Mouse (Mus musculus): ENCODE measurements around the gene Nrap. TPM values are rescaled to one million over a fixed set of nuclear protein-coding genes. Genes with fewer than 3 reads are reported as not detected.

Gene Nrap
- polyA plus RNA-seq, 1 experiment from 2014 or later: 0.24 TPM

DNA sequence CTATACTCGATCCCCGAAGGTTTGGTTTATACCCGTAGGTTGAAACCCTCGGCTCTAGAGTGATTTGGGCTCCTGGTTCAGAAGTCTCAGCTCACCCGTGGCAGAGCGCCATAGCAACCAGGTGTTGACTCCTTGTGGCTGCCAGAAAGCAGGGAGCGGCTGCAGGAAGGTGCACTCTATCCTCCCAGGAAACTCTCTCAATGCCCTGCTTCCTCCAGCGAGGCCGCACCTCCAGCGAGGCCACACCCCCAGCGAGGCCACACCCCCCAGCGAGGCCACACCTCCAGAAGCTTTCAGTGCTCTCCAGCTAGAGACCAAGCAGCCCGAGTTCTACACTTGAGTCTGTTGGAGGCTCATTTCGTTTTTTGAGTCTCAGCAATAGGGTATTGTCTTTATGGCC lies 10.4 kb upstream of the Nrap start:
- Histone ChIP-seq H3K27me3 (replicated peaks; ENCODE audit: control insufficient read depth, insufficient read depth, low read length) (peaks cover 10% of the 10 kb centered on the region), H3K9me3 (ENCODE audit: control insufficient read depth, low read length) (no peaks in the 10 kb centered on the region), H3K9ac (ENCODE audit: low read depth, low read length) (no peak overlapping the region), H3K4me3 (ENCODE audit: low read length) (no peak overlapping the region), H3K36me3 (ENCODE audit: control insufficient read depth, insufficient read depth, low read length) (peaks cover 4% of the 10 kb centered on the region; the same call in 1 of the 2 replicates), H3K27ac (ENCODE audit: low read depth, low read length) (no peak overlapping the region), H3K4me2 (ENCODE audit: low read length) (no peak overlapping the region), H3K4me1 (ENCODE audit: control insufficient read depth, insufficient read depth, low read depth, low read length) (peaks cover 5% of the 10 kb centered on the region)
- ATAC-seq: no peak
- WGBS: 51% methylated on average over 14 of the region's 14 CpGs

GRCm38 (mm10) chr19:56398528-56398795 lies 8.6 kb upstream of the Nrap start:
- no peak overlapping the region for H3K4me3 ChIP-seq (ENCODE audit: low read length)
- no peak overlapping the region for H3K27ac ChIP-seq (ENCODE audit: low read depth, low read length)
- no peak overlapping the region for H3K4me2 ChIP-seq (ENCODE audit: low read length)
- no peak overlapping the region for H3K9ac ChIP-seq (ENCODE audit: low read depth, low read length)
- peaks cover 14% of the 10 kb centered on the region for H3K27me3 ChIP-seq (replicated peaks; ENCODE audit: control insufficient read depth, insufficient read depth, low read length)
- H3K4me1 ChIP-seq (ENCODE audit: control insufficient read depth, insufficient read depth, low read depth, low read length): peaks cover 5% of the 10 kb centered on the region
- H3K9me3 ChIP-seq (ENCODE audit: control insufficient read depth, low read length): no peaks in the 10 kb centered on the region
- no peak for ATAC-seq
- H3K36me3 ChIP-seq (ENCODE audit: control insufficient read depth, insufficient read depth, low read length): no peaks in the 10 kb centered on the region

GRCm38 (mm10) chr19:56397663-56398527 lies 8.1 kb upstream of the Nrap start:
- Histone ChIP-seq H3K4me3 (ENCODE audit: low read length) (peak overlapping the region; percentile 71), H3K9ac (ENCODE audit: low read depth, low read length) (peak overlapping the region; percentile 77), H3K27me3 (replicated peaks; ENCODE audit: control insufficient read depth, insufficient read depth, low read length) (peaks cover 14% of the 10 kb centered on the region), H3K4me2 (ENCODE audit: low read length) (peak overlapping the region; percentile 76), H3K9me3 (ENCODE audit: control insufficient read depth, low read length) (no peaks in the 10 kb centered on the region), H3K27ac (ENCODE audit: low read depth, low read length) (peak overlapping the region; percentile 68), H3K4me1 (ENCODE audit: control insufficient read depth, insufficient read depth, low read depth, low read length) (peaks cover 5% of the 10 kb centered on the region), H3K36me3 (ENCODE audit: control insufficient read depth, insufficient read depth, low read length) (no peaks in the 10 kb centered on the region)
- WGBS: 72% methylated on average over 11 of the region's 11 CpGs
- no peak for ATAC-seq

GRCm38 (mm10) chr19:56396669-56397621 lies 7.1 kb upstream of the Nrap start, which contains the start of gene Casp7:
TSS of gene Casp7 (plus strand) at chr19:56397129.
- Histone ChIP-seq H3K9ac (ENCODE audit: low read depth, low read length) (peak within 1 kb of the TSS; percentile 77), H3K4me3 (ENCODE audit: low read length) (peak within 1 kb of the TSS; percentile 71), H3K27ac (ENCODE audit: low read depth, low read length) (peak within 1 kb of the TSS; percentile 68), H3K9me3 (ENCODE audit: control insufficient read depth, low read length) (no peaks in the 10 kb centered on the region), H3K27me3 (replicated peaks; ENCODE audit: control insufficient read depth, insufficient read depth, low read length) (peaks cover 14% of the 10 kb centered on the region), H3K4me2 (ENCODE audit: low read length) (peak within 1 kb of the TSS; percentile 76), H3K4me1 (ENCODE audit: control insufficient read depth, insufficient read depth, low read depth, low read length) (peaks cover 5% of the 10 kb centered on the region), H3K36me3 (ENCODE audit: control insufficient read depth, insufficient read depth, low read length) (no peaks in the 10 kb centered on the region)
- whole genome bisulfite sequencing: 1% methylated on average over 67 of the region's 78 CpGs
- peak; percentile 70 for ATAC-seq

GRCm38 (mm10) chr19:56396227-56396626 lies 6.4 kb upstream of the Nrap start:
- Histone ChIP-seq H3K4me2 (ENCODE audit: low read length) (peak overlapping the region; percentile 76), H3K4me3 (ENCODE audit: low read length) (peak overlapping the region; percentile 71), H3K27me3 (replicated peaks; ENCODE audit: control insufficient read depth, insufficient read depth, low read length) (peaks cover 14% of the 10 kb centered on the region), H3K4me1 (ENCODE audit: control insufficient read depth, insufficient read depth, low read depth, low read length) (peaks cover 5% of the 10 kb centered on the region), H3K27ac (ENCODE audit: low read depth, low read length) (no peak overlapping the region), H3K9ac (ENCODE audit: low read depth, low read length) (peak overlapping the region; percentile 77), H3K9me3 (ENCODE audit: control insufficient read depth, low read length) (no peaks in the 10 kb centered on the region), H3K36me3 (ENCODE audit: control insufficient read depth, insufficient read depth, low read length) (no peaks in the 10 kb centered on the region)
- no peak for ATAC-seq
- 45% methylated on average over 12 of the region's 12 CpGs for WGBS

- Histone ChIP-seq H3K9me3 (ENCODE audit: control insufficient read depth, low read length) (no peaks in the 10 kb centered on the region), H3K4me2 (ENCODE audit: low read length) (no peak overlapping the region), H3K4me3 (ENCODE audit: low read length) (no peak overlapping the region), H3K36me3 (ENCODE audit: control insufficient read depth, insufficient read depth, low read length) (no peaks in the 10 kb centered on the region), H3K27ac (ENCODE audit: low read depth, low read length) (no peak overlapping the region), H3K4me1 (ENCODE audit: control insufficient read depth, insufficient read depth, low read depth, low read length) (peaks cover 5% of the 10 kb centered on the region), H3K9ac (ENCODE audit: low read depth, low read length) (no peak overlapping the region), H3K27me3 (replicated peaks; ENCODE audit: control insufficient read depth, insufficient read depth, low read length) (peaks cover 14% of the 10 kb centered on the region)
- whole genome bisulfite sequencing: 88% methylated on average over 16 of the region's 16 CpGs
- no peak for ATAC-seq
Observed at GRCm38 (mm10) chr19:56395183-56395935, 5.5 kb upstream of the Nrap start.

DNA sequence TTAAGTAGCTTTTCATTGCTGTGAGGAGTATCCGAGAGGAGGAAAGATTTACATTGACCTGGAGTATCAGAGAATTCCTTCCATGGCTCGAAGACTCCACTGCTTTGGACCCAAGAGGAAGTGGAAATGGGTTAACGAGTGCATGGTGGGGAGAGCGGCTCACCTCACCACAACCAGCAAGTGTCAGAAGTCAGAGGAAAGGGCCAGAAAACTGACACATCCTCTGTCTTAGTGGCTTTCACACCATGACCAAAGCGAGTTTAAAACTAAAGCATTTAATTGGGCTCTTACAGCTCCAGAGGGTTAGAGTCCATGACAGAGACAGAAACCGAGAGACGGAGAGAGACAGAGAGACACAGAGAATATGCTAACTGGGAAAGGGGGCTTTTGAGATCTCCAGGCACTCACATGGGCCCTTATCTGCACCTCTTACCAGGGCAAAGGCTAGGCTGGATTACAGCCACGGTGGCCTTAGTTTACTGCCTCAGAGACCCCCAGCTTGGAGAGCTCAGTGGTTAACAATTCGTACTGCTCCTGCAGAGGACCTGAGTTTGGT lies 3.6 kb upstream of the Nrap start:
- Histone ChIP-seq H3K4me1 (ENCODE audit: control insufficient read depth, insufficient read depth, low read depth, low read length) (peaks cover 5% of the 10 kb centered on the region), H3K36me3 (ENCODE audit: control insufficient read depth, insufficient read depth, low read length) (no peaks in the 10 kb centered on the region), H3K9me3 (ENCODE audit: control insufficient read depth, low read length) (no peaks in the 10 kb centered on the region), H3K27me3 (replicated peaks; ENCODE audit: control insufficient read depth, insufficient read depth, low read length) (peaks cover 14% of the 10 kb centered on the region), H3K4me2 (ENCODE audit: low read length) (no peak overlapping the region), H3K4me3 (ENCODE audit: low read length) (no peak overlapping the region), H3K9ac (ENCODE audit: low read depth, low read length) (no peak overlapping the region), H3K27ac (ENCODE audit: low read depth, low read length) (no peak overlapping the region)
- WGBS: 91% methylated on average over 9 of the region's 9 CpGs
- no peak for ATAC-seq

DNA sequence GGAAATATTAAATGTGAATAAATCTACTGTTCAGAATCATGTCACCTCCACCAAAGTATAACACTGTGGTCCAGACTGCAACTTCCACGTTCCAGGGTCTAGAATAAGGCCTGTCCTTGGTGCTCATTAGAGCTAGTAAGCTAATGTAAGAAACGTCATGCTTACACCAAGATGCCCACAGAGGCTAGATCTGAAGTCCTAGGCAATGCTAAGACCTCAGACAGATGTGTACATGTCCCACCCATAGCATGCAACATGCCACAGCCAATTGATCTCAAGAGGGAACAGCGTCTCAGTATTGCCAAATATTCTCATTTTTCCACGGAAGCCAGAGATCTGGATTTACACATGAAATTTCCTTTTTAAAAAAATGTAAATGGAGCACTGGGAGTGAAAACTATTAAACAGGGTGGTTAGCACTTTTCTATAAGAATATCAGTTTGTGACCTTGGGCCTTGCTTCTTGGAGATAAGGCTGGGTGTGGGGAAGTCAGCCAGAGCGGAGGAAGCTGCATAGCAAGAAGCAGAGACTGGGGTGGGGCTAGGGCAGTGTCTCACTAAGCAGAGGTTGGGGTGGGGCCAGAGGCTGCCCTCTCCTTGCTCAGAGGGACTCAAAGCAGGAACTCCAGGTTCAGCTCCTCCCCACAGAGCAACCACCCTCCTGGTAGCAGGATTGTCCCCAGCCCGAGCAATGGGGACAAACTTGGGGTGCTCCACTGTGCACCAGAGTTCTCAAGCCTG lies 1.6 kb upstream of the Nrap start:
- no peak overlapping the region for H3K4me3 ChIP-seq (ENCODE audit: low read length)
- no peak for ATAC-seq
- no peak overlapping the region for H3K9ac ChIP-seq (ENCODE audit: low read depth, low read length)
- H3K27me3 ChIP-seq (replicated peaks; ENCODE audit: control insufficient read depth, insufficient read depth, low read length): peaks cover 14% of the 10 kb centered on the region
- H3K4me2 ChIP-seq (ENCODE audit: low read length): no peak overlapping the region
- H3K9me3 ChIP-seq (ENCODE audit: control insufficient read depth, low read length): no peaks in the 10 kb centered on the region
- peaks cover 3% of the 10 kb centered on the region for H3K4me1 ChIP-seq (ENCODE audit: control insufficient read depth, insufficient read depth, low read depth, low read length)
- 87% methylated on average over 6 of the region's 6 CpGs for WGBS
- no peak overlapping the region for H3K27ac ChIP-seq (ENCODE audit: low read depth, low read length)
- H3K36me3 ChIP-seq (ENCODE audit: control insufficient read depth, insufficient read depth, low read length): no peaks in the 10 kb centered on the region
